Mouse (Mus musculus): ENCODE measurements at regions not wholly inside any gene's neighbourhood (a gene's known extent, or its start where the extent isn't known, plus 50 kb on each side); places are given as distances from the start of the nearest gene placed in this dataset.

DNA sequence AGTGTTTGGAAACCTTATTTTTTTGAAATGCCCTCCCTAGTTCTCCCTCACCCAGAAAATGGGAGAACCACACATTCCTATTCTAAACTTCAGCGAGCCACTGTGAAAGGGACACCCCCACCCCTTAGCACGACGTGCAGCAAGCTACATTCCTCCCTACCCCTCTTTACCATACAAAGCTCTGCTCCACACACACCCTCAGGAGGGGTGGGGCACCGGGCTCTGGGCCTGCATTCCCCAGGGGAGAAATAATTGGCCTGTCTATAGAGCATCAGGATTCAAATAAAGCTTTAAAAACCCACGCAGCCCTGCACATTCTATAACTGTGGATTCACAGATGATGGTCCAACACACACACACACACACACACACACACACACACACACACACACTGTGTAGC, 163.6 kb downstream of the H2al1j start:
- no peak for TF ChIP-seq CTCF (IDR thresholded peaks at IDR 0.05; ENCODE audit: low read depth)
- no peak for TF ChIP-seq EP300 (IDR thresholded peaks at IDR 0.05; ENCODE audit: low read depth)

Measured in liver, embryonic 14.5 days (tissue).